Mouse (Mus musculus): ENCODE results near the gene Mbnl2. TPM values are rescaled to one million over a fixed set of nuclear protein-coding genes. Genes with fewer than 3 reads are reported as not detected.

Gene Mbnl2
- polyA plus RNA-seq (2015; fragmentation: Nextera tagmentation; extraction: Ambion mirVana), result 28.9 and 43.6 TPM in 2 replicates

GRCm38 (mm10) chr14:120275246-120276238, at the start of gene Mbnl2:
Gene Mbnl2 (plus strand): TSS chr14:120275669.
- H3K9me3 ChIP-seq (replicated peaks), result no peaks in the 10 kb centered on the region
- H3K9ac ChIP-seq (replicated peaks), result peak within 1 kb of the TSS; percentile 61
- peak within 1 kb of the TSS; percentile 66 for H3K4me3 ChIP-seq (replicated peaks)
- peak within 1 kb of the TSS; percentile 90 for H3K27ac ChIP-seq (replicated peaks)
- H3K36me3 ChIP-seq, result no peaks in the 10 kb centered on the region
- H3K4me2 ChIP-seq, result peak within 1 kb of the TSS; percentile 65
- peak; percentile 99 for ATAC-seq (ENCODE audit: low FRiP score)
- WGBS, result 1% methylated on average over 35 of the region's 35 CpGs
- H3K27me3 ChIP-seq (replicated peaks), result no peaks in the 10 kb centered on the region
- H3K4me1 ChIP-seq, result peaks cover 45% of the 10 kb centered on the region

DNA sequence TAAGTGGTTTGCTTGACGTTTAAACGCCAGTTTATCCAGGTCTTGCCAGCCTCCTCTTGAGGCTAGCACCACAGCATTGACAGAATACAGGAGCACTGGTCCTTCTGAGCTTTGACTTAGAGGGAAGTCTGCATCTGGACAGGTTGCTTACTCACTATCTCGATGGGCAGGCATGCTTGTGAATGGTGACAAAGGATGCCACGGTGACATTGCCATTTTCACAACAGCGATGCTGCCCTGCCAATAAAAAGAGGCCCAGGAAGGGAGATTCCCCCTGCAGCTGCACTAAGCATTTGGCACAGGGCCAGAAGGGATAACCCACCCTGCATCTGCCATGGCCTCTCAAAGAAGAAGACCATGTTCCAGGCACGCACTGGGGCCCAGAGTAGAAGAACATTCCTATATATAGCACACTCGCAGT, 43.4 kb upstream of the Mbnl2 start:
- no peaks in the 10 kb centered on the region for H3K36me3 ChIP-seq
- H3K27ac ChIP-seq (replicated peaks), result no peak overlapping the region
- no peaks in the 10 kb centered on the region for H3K9me3 ChIP-seq (replicated peaks)
- H3K27me3 ChIP-seq (replicated peaks), result no peaks in the 10 kb centered on the region
- no peak overlapping the region for H3K4me2 ChIP-seq
- no peaks in the 10 kb centered on the region for H3K4me1 ChIP-seq
- no peak overlapping the region for H3K4me3 ChIP-seq (replicated peaks)
- WGBS, result 41% methylated on average over 7 of the region's 7 CpGs
- no peak overlapping the region for H3K9ac ChIP-seq (replicated peaks)
- ATAC-seq (ENCODE audit: low FRiP score), result no peak

DNA sequence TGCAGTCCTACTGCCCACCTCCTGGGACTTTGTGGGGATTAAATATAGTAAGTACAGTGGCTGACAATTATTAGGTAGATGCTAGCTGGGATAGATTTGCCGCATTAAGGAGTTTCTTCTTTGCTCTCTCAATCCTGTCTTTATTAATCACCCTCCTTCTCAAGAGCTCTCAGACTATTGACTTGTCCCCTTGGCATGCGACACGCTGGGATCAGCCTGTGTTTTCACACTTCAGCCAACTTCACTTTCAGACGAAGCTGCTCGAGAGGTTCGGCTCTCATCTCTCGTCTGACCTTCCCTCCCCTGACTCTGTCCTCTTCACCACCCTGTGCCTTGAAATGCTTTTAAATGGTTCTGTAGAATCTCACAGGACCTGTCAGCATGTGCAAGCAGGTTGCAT, 39.9 kb upstream of the Mbnl2 start:
- Histone ChIP-seq H3K9ac (replicated peaks) (no peak overlapping the region), H3K27ac (replicated peaks) (no peak overlapping the region), H3K9me3 (replicated peaks) (no peaks in the 10 kb centered on the region), H3K4me3 (replicated peaks) (no peak overlapping the region), H3K4me2 (no peak overlapping the region), H3K4me1 (no peaks in the 10 kb centered on the region), H3K36me3 (no peaks in the 10 kb centered on the region), H3K27me3 (replicated peaks) (no peaks in the 10 kb centered on the region)
- no peak for ATAC-seq (ENCODE audit: low FRiP score)
- WGBS, result 90% methylated on average over 7 of the region's 7 CpGs

GRCm38 (mm10) chr14:120238501-120238900, 37.0 kb upstream of the Mbnl2 start:
- Histone ChIP-seq H3K27me3 (replicated peaks) (no peaks in the 10 kb centered on the region), H3K9me3 (replicated peaks) (no peaks in the 10 kb centered on the region), H3K36me3 (no peaks in the 10 kb centered on the region), H3K4me2 (no peak overlapping the region), H3K4me3 (replicated peaks) (no peak overlapping the region), H3K9ac (replicated peaks) (no peak overlapping the region), H3K4me1 (no peaks in the 10 kb centered on the region), H3K27ac (replicated peaks) (no peak overlapping the region)
- ATAC-seq (ENCODE audit: low FRiP score), result no peak

DNA sequence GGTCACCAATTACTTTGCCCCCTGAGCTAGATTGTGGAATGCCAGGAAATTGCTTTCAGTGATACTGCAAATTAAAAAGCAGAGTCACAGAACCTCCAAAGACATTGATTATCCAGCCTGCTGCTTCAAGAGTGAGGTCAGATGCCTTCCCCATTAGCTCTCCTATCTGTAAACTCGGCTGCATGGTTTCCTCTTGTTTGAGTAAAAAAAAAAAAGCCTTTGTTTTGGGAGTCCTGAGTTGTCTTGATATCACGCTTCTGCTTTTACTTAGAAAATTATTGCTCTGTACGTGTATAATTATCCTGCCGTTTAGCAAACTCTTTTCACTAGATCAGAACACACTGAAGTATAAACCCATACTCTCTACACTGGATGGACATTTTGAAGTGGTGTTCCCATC, 35.3 kb upstream of the Mbnl2 start:
- WGBS, result 77% methylated on average over 4 of the region's 4 CpGs
- H3K4me3 ChIP-seq (replicated peaks), result no peak overlapping the region
- no peak for ATAC-seq (ENCODE audit: low FRiP score)

DNA sequence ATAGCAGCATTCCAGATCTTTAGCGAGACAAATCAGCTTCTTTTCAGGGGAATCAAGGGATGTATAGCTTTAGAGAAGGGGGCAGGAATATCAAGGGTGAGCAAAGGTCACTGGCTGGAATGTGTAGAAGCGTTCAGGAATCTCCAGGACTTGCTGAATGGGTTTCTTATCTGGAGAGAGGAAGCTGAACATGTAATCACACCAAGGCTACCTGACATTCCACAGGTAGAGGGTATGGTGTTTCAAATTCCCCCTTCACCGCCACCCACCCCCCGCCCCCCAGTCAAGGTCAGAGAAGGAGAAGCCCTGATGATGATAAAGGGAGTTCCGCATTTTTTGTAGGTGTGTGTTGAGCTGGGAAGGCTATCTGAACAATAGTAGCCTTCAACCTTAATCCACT, 32.8 kb upstream of the Mbnl2 start:
- H3K9ac ChIP-seq (replicated peaks), result no peak overlapping the region
- no peak overlapping the region for H3K27ac ChIP-seq (replicated peaks)
- no peak overlapping the region for H3K4me3 ChIP-seq (replicated peaks)
- no peaks in the 10 kb centered on the region for H3K27me3 ChIP-seq (replicated peaks)
- ATAC-seq (ENCODE audit: low FRiP score), result no peak
- no peaks in the 10 kb centered on the region for H3K9me3 ChIP-seq (replicated peaks)
- H3K4me2 ChIP-seq, result no peak overlapping the region
- 73% methylated on average over 5 of the region's 5 CpGs for WGBS
- no peaks in the 10 kb centered on the region for H3K4me1 ChIP-seq
- no peaks in the 10 kb centered on the region for H3K36me3 ChIP-seq

More for the DNA sequence above, 35.3 kb upstream of the Mbnl2 start:
- no peaks in the 10 kb centered on the region for H3K36me3 ChIP-seq
- H3K27ac ChIP-seq (replicated peaks), result no peak overlapping the region
- H3K4me2 ChIP-seq, result no peak overlapping the region
- no peaks in the 10 kb centered on the region for H3K9me3 ChIP-seq (replicated peaks)
- H3K9ac ChIP-seq (replicated peaks), result no peak overlapping the region
- H3K27me3 ChIP-seq (replicated peaks), result no peaks in the 10 kb centered on the region
- no peaks in the 10 kb centered on the region for H3K4me1 ChIP-seq

GRCm38 (mm10) chr14:120245081-120245705, 30.3 kb upstream of the Mbnl2 start:
- Histone ChIP-seq H3K27me3 (replicated peaks) (no peaks in the 10 kb centered on the region), H3K36me3 (no peaks in the 10 kb centered on the region), H3K9ac (replicated peaks) (no peak overlapping the region), H3K4me1 (no peaks in the 10 kb centered on the region), H3K4me2 (no peak overlapping the region), H3K27ac (replicated peaks) (no peak overlapping the region), H3K4me3 (replicated peaks) (no peak overlapping the region), H3K9me3 (replicated peaks) (no peaks in the 10 kb centered on the region)
- WGBS, result 68% methylated on average over 8 of the region's 8 CpGs
- ATAC-seq (ENCODE audit: low FRiP score), result no peak

GRCm38 (mm10) chr14:120253331-120253730, 22.1 kb upstream of the Mbnl2 start:
- Histone ChIP-seq H3K36me3 (no peaks in the 10 kb centered on the region), H3K4me3 (replicated peaks) (no peak overlapping the region), H3K9me3 (replicated peaks) (no peaks in the 10 kb centered on the region), H3K27me3 (replicated peaks) (no peaks in the 10 kb centered on the region), H3K27ac (replicated peaks) (no peak overlapping the region), H3K9ac (replicated peaks) (no peak overlapping the region), H3K4me2 (no peak overlapping the region), H3K4me1 (0 out of 2 replicates have a peak, but pooled peaks cover 3% of the 10 kb centered on the region)
- ATAC-seq (ENCODE audit: low FRiP score), result no peak
- WGBS, result 71% methylated on average over 7 of the region's 7 CpGs

DNA sequence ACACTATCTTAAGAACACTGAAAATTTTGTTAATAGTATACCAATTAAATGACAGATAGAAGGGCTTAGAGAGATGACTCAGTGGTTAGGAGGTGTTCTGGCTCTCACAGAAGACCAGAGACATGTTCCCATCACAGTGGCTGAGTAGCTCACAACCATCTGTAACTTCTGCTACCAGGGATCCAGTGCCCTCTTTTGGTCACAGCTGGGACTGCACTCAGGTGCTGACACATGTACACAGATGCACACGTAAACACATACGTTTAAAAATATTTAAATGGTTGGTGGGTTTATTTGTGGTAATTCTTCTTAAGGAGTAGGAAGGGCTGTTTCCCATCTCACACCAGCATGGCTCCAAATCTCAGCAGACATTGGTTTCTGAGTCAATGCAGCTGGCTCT, 19.3 kb upstream of the Mbnl2 start:
- H3K27ac ChIP-seq (replicated peaks), result no peak overlapping the region
- no peaks in the 10 kb centered on the region for H3K27me3 ChIP-seq (replicated peaks)
- no peaks in the 10 kb centered on the region for H3K9me3 ChIP-seq (replicated peaks)
- no peak for ATAC-seq (ENCODE audit: low FRiP score)
- H3K36me3 ChIP-seq, result no peaks in the 10 kb centered on the region
- no peak overlapping the region for H3K4me2 ChIP-seq
- H3K4me3 ChIP-seq (replicated peaks), result no peak overlapping the region
- 100% methylated on average over 2 of the region's 2 CpGs for WGBS
- 0 out of 2 replicates have a peak, but pooled peaks cover 3% of the 10 kb centered on the region for H3K4me1 ChIP-seq
- no peak overlapping the region for H3K9ac ChIP-seq (replicated peaks)

GRCm38 (mm10) chr14:120256623-120257384, 18.7 kb upstream of the Mbnl2 start:
- 76% methylated on average over 15 of the region's 15 CpGs for WGBS

DNA sequence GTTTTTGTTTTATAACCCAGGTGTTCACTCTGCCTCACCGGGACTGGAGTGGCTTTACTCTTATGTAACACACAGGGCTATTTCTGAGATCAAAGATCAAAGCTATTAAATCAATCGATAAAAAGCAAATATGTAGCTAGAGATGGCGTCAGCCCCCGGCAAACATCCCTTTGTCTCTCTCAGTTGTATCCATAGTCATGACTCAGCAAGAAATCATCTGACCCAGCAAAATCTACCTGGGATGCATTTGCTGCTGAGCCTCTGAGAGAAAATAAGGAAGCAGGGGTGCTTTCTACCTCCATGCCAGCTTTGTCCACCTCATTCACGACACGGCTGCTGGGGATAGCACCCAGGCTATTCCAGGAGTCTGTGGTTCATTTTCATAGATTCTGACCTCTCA, 18.0 kb upstream of the Mbnl2 start:
- H3K36me3 ChIP-seq, result no peaks in the 10 kb centered on the region
- no peaks in the 10 kb centered on the region for H3K27me3 ChIP-seq (replicated peaks)
- WGBS, result 68% methylated on average over 6 of the region's 6 CpGs
- ATAC-seq (ENCODE audit: low FRiP score), result no peak
- no peak overlapping the region for H3K9ac ChIP-seq (replicated peaks)
- H3K4me2 ChIP-seq, result no peak overlapping the region
- no peak overlapping the region for H3K4me3 ChIP-seq (replicated peaks)
- H3K4me1 ChIP-seq, result 0 out of 2 replicates have a peak, but pooled peaks cover 3% of the 10 kb centered on the region
- H3K9me3 ChIP-seq (replicated peaks), result no peaks in the 10 kb centered on the region
- H3K27ac ChIP-seq (replicated peaks), result no peak overlapping the region

More at GRCm38 (mm10) chr14:120256623-120257384, 18.7 kb upstream of the Mbnl2 start:
- Histone ChIP-seq H3K4me1 (0 out of 2 replicates have a peak, but pooled peaks cover 3% of the 10 kb centered on the region), H3K9ac (replicated peaks) (no peak overlapping the region), H3K36me3 (no peaks in the 10 kb centered on the region), H3K27ac (replicated peaks) (no peak overlapping the region), H3K9me3 (replicated peaks) (no peaks in the 10 kb centered on the region), H3K4me2 (no peak overlapping the region), H3K4me3 (replicated peaks) (no peak overlapping the region), H3K27me3 (replicated peaks) (no peaks in the 10 kb centered on the region)
- no peak for ATAC-seq (ENCODE audit: low FRiP score)
